ENCODE assay signal across 18 mouse cellular contexts in the genomic region with DNA sequence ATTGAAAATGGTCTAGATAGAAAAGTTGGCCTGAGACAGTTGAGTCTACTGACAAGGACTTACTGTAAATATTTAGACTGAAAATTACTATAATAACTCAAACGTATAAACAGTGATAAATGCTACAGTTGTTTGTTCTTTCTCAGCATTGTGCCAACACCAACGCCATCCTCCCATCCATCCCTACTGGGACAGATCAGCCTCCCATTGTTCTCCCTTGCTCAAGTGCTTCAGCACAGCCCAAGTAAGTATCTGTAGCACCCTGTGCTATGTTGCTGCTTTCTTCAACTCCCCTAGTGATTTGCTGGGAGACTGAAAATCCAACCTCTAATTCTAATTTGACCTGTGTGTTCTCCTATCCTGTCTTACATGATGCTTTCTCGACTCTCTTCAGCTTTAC.
"Had no signal": no experiment of that assay in that cellular context is flagged by ENCODE, and none has a peak within 500 bp of the region (broad histone marks: within the 10 kb centered on the region; RNA-seq: fewer than 3 reads in every experiment).

No protein-coding gene starts in this region.

- ATAC-seq: liver, embryonic 12.5 days; midbrain, embryonic 16.5 days had no signal

- H3K4me1 ChIP-seq: liver, embryonic 12.5 days; neural tube, embryonic 13.5 days; neural tube, embryonic 15.5 days had no signal

- H3K27ac ChIP-seq: liver, embryonic 12.5 days; liver, embryonic 14.5 days; midbrain, embryonic 10.5 days; midbrain, embryonic 12.5 days; neural tube, embryonic 13.5 days; neural tube, embryonic 15.5 days had no signal

- H3K4me3 ChIP-seq: liver, embryonic 12.5 days; midbrain, embryonic 10.5 days; midbrain, embryonic 12.5 days; myocyte; neural tube, embryonic 13.5 days; neural tube, embryonic 15.5 days had no signal

- H3K4me2 ChIP-seq: liver, embryonic 12.5 days; midbrain, embryonic 12.5 days; neural tube, embryonic 13.5 days; neural tube, embryonic 15.5 days had no signal

- H3K27me3 ChIP-seq: liver, embryonic 12.5 days; midbrain, embryonic 12.5 days; neural tube, embryonic 13.5 days; neural tube, embryonic 15.5 days had no signal

- H3K36me3 ChIP-seq: liver, embryonic 12.5 days; midbrain, embryonic 10.5 days; midbrain, embryonic 12.5 days; neural tube, embryonic 13.5 days; neural tube, embryonic 15.5 days had no signal

- H3K9ac ChIP-seq: liver, embryonic 12.5 days; liver, embryonic 14.5 days; midbrain, embryonic 12.5 days; neural tube, embryonic 13.5 days; neural tube, embryonic 15.5 days had no signal

- H3K9me3 ChIP-seq: liver, embryonic 12.5 days; midbrain, embryonic 10.5 days; midbrain, embryonic 12.5 days; neural tube, embryonic 13.5 days; neural tube, embryonic 15.5 days had no signal

- DNase-seq: lung, postnatal 14 days; midbrain, embryonic 14.5 days; retina, postnatal 1 day; right cerebral cortex, adult 18-20 months; right cerebral cortex, postnatal 25 days; right cerebral cortex, postnatal 4 days; spleen, adult 18-20 months; thymus, adult 18-20 months; thymus, postnatal 14 days; thymus, postnatal 36 days had no signal
